Mouse (Mus musculus): ENCODE data around the gene Iqce.

- TF ChIP-seq POLR2A (IDR thresholded peaks at IDR 0.05; ENCODE audit: low read depth, low read length) = no peak
- TF ChIP-seq CTCF (IDR thresholded peaks at IDR 0.05; ENCODE audit: extremely low read depth, insufficient read depth, insufficient read length, insufficient replicate concordance) = no peak
Measured at GRCm38 (mm10) chr5:140739813-140740212, 37.6 kb upstream of the Iqce start.
